Mouse (Mus musculus) cerebellum, postnatal 10 days (tissue): ENCODE measurements around the gene Cntrob.
A peak's percentile ranks its signal among the peaks of the same experiment; 100 is the strongest.
"Not testable (repeated sequence)": the region's sequence is repeated elsewhere in the genome, so short reads cannot be mapped to it uniquely, and the experiment has no call there.

Source experiments
- DNase-seq, 2 experiments: peaks; one replicate each; pipeline ENCODE4 v3.0.0; 2021; ENCODE audit warnings: mixed read lengths in 2 of 2

Cntrob gene

GRCm38 (mm10) chr11:69340161-69341131 is 16.9 kb upstream of the Cntrob start, which contains the start of gene Rnf227:
TSS of gene Rnf227 (plus strand) at chr11:69340461.
- peak; percentile 90 to 91 for DNase-seq

GRCm38 (mm10) chr11:69334796-69335195 is 11.2 kb upstream of the Cntrob start:
- no peak for DNase-seq

GRCm38 (mm10) chr11:69333922-69334321 is 10.3 kb upstream of the Cntrob start:
- no peak for DNase-seq

GRCm38 (mm10) chr11:69332713-69333253 is 9.2 kb upstream of the Cntrob start:
- no peak for DNase-seq

GRCm38 (mm10) chr11:69331929-69332405 is 8.4 kb upstream of the Cntrob start:
- peak; percentile 89 to 90 for DNase-seq

GRCm38 (mm10) chr11:69331152-69331551 is 7.6 kb upstream of the Cntrob start:
- no peak for DNase-seq

GRCm38 (mm10) chr11:69328517-69328916 is 4.9 kb upstream of the Cntrob start:
- no peak for DNase-seq

- DNase-seq = no peak
Measured at GRCm38 (mm10) chr11:69327648-69328047, 4.1 kb upstream of the Cntrob start.

- DNase-seq = peak; percentile 34 to 49
Measured at GRCm38 (mm10) chr11:69327157-69327442, 3.5 kb upstream of the Cntrob start.

GRCm38 (mm10) chr11:69326408-69327156 is 3.0 kb upstream of the Cntrob start:
- peak; percentile 66 to 73 for DNase-seq

- DNase-seq = peak; percentile 86 to 87
Measured at GRCm38 (mm10) chr11:69325628-69326407, 2.2 kb upstream of the Cntrob start, which contains the start of gene Kcnab3. TSS of gene Kcnab3 (plus strand) at chr11:69326258.

- no peak for DNase-seq
Measured at GRCm38 (mm10) chr11:69324749-69325148, 1.2 kb upstream of the Cntrob start.

GRCm38 (mm10) chr11:69322693-69323471 is 693 bp downstream of the Cntrob start:
- DNase-seq = no peak

GRCm38 (mm10) chr11:69322010-69322409 is 1.6 kb downstream of the Cntrob start:
- peak; percentile 86 to 88 for DNase-seq

GRCm38 (mm10) chr11:69321580-69321979 is 2.0 kb downstream of the Cntrob start:
- DNase-seq = no peak

GRCm38 (mm10) chr11:69318000-69318399 is 5.6 kb downstream of the Cntrob start:
- DNase-seq = not testable (repeated sequence)

- DNase-seq = no peak
Measured at GRCm38 (mm10) chr11:69316361-69316760, 7.2 kb downstream of the Cntrob start.

- peak; percentile 69 to 72 for DNase-seq
Measured at GRCm38 (mm10) chr11:69311266-69311665, 12.3 kb downstream of the Cntrob start.

GRCm38 (mm10) chr11:69306039-69306438 is 17.5 kb downstream of the Cntrob start:
- no peak for DNase-seq

GRCm38 (mm10) chr11:69305291-69305690 is 18.3 kb downstream of the Cntrob start:
- no peak for DNase-seq

GRCm38 (mm10) chr11:69302817-69303216 is 20.8 kb downstream of the Cntrob start:
- DNase-seq = peak; percentile 47 to 49

GRCm38 (mm10) chr11:69298231-69298630 is 25.3 kb downstream of the Cntrob start:
- no peak for DNase-seq
